Mouse (Mus musculus) adrenal gland, postnatal 25 days (tissue): ENCODE measurements around the gene Prl7a1. TPM values are rescaled to one million over a fixed set of nuclear protein-coding genes. Genes with fewer than 3 reads are reported as not detected.

Source experiments
- DNase-seq: peaks from one replicate; pipeline ENCODE4 v3.0.0; 2021; ENCODE audit warnings: mixed read lengths
- long read RNA-seq: library from polyadenylated mRNA; stranded (forward); transcript quantifications from one replicate; pipeline ENCODE4 v2.0.0, GENCODE M21; 2021
- total RNA-seq: library from RNA; stranded (reverse); gene quantifications from 2 replicates; pipeline ENCODE4 v1.2.3, GENCODE M21; 2021

The Prl7a1 gene
- not detected in 2 replicates for total RNA-seq
- long read RNA-seq: 0 reads

- no peak for DNase-seq
Measured at GRCm38 (mm10) chr13:27642393-27642792, at the start of gene Prl7a1. Gene Prl7a1, minus strand, starts transcription at chr13:27642493.

DNA sequence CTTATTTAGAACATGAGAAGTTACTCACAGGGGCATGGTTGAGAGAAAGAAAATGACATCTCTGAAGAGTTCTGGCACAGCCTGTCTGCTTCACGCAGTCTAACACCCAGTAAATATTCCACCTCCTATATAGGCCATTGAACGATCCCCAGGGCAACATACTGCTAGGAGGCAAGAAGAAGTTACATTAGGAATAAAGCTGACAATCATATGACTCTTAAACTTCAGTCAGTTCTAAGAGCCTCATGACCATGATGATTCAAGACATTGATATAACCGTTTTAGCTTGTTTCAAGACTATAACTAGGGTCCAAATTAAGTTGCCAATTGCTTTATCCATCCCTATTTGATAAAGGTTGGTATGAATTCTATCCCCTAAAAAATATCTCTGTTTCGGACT is 25.6 kb upstream of the Prl7a1 start, which contains the start of gene Prl7a2:
Gene Prl7a2, minus strand, starts transcription at position 101 of the 400 bp plus-strand sequence.
- DNase-seq: no peak

DNA sequence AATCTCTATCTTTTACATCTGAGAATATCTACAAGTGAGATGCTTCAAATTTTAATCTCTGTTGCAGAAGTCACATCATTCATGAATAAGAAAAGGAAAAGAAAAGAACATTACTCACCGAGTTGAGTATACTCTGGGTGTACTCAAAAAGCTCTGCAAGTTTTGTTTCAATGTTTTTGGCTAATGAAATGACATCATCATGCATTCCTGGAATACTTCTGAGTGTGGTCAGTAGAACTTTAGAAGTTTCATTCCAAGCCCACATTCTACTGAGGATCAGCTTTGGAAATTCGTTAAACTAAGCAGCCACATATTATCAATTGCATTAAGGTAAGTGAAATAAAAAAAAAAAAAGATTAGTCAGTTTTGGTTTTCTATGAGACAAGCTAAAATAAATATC is 18.5 kb upstream of the Prl7a1 start:
- DNase-seq: no peak

- no peak for DNase-seq
Measured at GRCm38 (mm10) chr13:27610482-27610881, 31.8 kb downstream of the Prl7a1 start, which contains the start of gene Prl7b1. Gene Prl7b1, minus strand, starts transcription at chr13:27610582.

Other genes with a start within 250 kb of the Prl7a1 start
- not detected in 2 replicates for gene Prl8a6, start 203.8 kb downstream of the Prl7a1 start, total RNA-seq
- not detected in 2 replicates for gene Prl8a8, start 129.3 kb downstream of the Prl7a1 start, total RNA-seq
- not detected in 2 replicates for gene Prl8a9, start 77.9 kb downstream of the Prl7a1 start, total RNA-seq
- not detected in 2 replicates for gene Prl8a1, start 60.3 kb downstream of the Prl7a1 start, total RNA-seq
- not detected in 2 replicates for gene Prl7b1, start 31.9 kb downstream of the Prl7a1 start, total RNA-seq
- not detected in 2 replicates for gene Prl7a2, start 25.5 kb upstream of the Prl7a1 start, total RNA-seq
- not detected in 2 replicates for gene Prl7d1, start 74.2 kb upstream of the Prl7a1 start, total RNA-seq
- not detected in 2 replicates for gene Prl7c1, start 138.3 kb upstream of the Prl7a1 start, total RNA-seq
- not detected in 2 replicates for gene Prl2a1, start 159.2 kb upstream of the Prl7a1 start, total RNA-seq
- not detected in 2 replicates for gene Prl2c1, start 206.8 kb upstream of the Prl7a1 start, total RNA-seq